Mouse (Mus musculus) urinary bladder, postnatal 4 days (tissue): ENCODE results near the gene Tbx3.
A peak's percentile ranks its signal among the peaks of the same experiment; 100 is the strongest.

Experiments
- DNase-seq, 2 experiments: peaks; one replicate each; pipeline ENCODE4 v3.0.0; 2021 to 2022; ENCODE audit warnings: low spot score in 2 of 2

Gene Tbx3

DNA sequence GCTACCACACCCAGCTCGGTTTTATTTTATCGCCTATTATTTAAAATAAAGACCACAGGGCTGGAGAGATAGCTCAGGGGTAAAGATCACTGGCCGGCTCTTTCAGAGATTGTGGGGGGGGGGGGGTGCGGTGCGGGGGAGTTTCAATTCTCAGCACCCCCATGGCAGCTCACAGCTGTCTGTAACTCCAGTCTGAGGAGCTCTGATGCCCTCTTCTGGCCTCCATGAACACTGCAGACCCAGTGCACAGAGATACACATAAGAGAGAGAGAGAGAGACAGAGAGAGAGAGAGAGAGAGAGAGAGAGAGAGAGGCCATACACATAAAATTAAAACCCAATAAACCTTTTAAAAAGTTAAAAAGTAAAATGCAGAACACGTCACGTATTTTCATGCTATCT lies 34.4 kb downstream of the Tbx3 start:
- no peak for DNase-seq

DNA sequence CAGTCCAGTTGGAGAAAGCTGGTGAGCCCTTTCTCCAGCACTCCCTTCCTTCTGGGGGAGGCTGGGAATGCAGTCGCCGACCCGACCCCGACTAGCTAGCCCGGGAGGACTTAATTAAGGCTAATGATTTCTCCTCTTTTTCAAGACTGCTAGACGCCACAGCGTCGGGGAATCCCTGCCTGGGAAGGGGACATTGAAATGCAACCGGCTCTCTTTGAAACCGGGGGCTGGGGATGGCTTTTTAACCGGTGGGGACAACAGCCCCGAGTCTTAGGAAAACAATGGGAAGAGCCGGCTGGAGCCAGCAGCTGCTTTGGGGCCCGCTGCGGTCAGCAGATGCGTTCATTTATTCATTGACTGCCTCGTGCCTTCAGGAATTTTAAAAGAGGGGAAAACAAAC lies 36.0 kb downstream of the Tbx3 start:
- DNase-seq, result no peak

DNA sequence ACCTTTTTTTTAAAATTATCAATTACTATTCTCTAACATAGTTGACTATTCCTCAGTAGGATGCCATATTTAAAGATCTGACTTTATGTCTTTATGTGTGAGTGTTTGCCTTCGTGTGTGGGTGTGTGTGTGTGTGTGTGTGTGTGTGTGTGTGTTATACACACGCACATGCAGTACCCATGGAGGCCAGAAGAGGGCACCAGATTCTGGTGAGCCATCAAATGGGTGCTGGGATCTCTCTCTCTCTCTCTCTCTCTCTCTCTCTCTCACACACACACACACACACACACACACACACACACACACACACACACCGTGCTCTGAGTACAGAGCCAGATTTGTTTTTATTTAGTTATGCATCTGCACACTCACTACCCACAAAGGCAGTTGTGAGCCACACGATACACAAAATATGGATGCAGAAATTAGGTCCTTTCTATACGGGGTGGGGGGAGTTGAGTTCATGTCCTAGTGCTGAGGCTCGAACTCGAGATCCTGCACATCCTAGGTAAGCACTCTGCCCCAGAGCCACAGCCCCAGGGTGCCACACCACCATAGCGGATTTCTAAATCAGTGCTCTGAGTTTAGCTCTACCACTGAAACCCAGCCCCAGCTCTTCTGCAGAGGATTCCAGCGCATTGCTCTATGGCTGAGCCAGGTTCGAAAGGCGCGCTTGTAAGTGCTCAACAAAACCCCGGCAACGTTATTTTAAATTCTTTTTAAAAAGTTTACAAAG lies 38.5 kb downstream of the Tbx3 start:
- no peak for DNase-seq

DNA sequence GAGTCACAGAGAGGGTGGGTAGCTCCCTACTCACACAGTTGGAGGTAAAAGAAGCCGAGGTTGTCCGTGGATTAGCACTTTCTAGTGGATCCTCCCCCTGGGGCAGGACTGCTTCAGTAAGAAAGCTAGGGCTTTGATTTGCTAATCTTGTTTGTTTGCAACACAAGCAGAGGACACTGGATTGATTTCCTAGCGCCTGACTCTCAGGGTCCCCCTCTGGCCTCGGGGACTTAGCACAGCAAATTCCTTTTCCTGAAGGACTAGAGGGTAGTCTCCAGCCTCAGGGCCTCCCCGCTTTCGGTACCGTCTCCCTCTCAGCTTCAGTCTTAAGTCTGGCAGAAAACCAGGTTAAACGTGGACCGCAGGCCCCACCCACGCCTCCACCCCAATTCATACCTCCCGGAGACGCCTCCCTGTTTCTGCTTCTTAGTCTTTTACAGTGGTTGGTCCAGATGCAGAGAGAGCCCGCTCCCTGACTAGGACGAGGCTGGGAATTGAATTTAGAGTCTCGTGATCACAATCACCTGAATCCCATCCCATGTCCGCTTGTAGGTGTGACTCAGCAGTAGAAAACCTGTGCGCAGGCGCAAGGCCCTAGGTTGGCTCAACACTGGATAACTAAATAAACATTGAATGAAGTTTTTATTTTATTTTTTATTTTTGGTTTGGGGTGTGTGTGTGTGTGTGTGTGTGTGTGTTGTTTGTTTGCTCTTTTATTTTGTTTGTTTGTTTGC lies 39.5 kb downstream of the Tbx3 start:
- DNase-seq, result no peak

DNA sequence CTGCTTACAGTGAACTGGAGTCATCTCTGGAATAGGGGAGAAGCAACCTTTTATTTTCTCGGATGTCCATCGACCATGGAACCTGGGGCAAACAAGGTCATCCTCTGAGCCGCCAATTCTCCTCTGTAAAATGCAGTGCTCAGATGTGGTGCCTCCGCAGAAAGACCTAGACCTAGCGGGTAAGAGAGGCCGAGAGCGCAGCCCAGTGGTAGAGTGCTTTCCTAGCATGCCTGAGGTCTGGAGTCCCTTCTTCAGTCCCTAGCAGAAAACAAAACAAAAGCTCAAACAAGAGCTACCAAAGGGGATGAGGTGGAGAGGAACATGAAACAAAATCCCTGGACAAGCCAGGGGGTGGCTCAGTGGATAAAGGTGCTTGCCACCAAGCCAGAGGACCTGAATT lies 40.3 kb downstream of the Tbx3 start:
- DNase-seq, result no peak

DNA sequence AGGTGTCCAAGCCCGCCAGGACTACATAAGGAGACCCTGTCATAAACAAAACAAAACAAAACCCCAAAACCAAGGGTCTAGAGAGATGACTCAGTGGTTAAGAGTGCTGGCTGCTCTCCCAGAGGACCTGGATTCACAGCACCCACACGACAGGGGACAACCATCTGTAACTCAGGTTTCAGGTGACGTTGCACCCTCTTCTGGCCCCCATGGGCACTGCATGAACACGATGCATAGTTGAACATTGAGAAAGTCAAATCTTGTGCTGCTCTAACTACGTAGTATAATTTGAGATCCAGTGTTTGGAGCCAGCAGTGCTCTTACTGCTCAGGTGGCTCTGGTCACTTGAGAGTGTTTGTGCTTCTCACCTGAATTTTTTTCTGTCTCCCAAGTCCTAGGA lies 41.2 kb downstream of the Tbx3 start:
- DNase-seq, result no peak

DNA sequence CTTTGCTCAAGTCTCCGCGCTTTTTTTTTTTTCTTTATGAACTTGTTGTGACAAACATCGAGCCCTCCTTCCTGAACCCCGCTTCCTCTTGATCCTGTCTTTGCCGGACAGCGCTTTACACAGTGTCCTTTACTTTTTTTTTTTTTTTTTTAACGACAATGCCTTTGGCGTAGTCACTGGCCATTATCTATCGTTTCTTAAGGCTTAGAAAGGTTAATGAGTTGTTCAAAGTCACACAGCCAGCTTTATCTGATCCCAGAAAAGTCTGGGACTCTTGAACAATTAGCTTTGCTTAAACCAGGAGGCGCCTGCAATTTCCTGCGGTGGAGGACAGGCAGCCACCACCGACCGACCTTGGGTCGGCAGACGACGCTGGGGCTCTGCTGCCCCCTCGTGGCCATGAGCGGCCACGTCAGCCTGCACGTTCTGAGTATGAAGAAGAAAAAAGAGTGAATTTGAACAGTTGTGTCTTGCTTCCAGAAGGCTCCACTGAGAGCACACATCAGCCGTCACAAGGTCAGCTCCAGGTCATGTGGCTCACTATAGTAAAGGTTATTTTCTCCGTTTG lies 42.3 kb downstream of the Tbx3 start:
- peak; percentile 73 to 85 for DNase-seq

DNA sequence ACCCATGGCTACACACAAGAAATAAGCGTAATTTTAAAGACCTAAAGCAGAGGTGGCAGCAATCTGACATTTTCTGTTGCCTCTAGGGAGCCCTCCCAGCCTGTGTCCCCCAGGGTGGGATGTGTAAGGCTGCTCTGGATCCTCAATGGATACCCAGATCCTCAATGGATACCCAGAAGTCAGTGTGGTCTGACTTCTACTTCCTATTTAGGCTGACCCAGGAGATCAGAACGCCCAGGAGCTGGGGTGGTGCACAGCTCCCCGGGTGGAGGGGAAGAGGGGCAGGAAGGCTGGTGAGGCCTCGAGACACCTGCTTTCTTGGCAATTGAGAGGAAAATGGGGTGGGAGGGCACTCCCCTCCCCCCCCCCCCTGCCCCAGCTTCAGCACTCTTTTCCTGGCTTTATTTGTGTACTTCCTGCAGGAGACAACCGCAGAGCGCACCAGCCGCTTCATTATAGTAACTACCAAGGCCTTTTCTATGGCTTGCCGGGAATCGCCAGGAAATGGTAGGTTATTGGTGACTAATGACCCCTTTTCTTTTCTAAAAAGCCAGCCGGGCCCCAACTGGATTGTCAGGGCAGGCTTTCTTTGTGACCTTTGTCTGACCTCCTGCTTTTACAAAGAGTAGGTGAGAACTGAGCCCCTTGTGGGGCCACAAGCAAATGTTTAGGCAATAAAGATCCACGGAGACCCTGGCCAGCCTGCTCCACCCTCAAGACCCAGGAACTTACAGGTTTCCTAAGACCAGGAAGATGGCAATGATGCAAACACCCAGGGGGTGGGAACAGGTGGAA lies 50.2 kb downstream of the Tbx3 start:
- DNase-seq, result no peak

DNA sequence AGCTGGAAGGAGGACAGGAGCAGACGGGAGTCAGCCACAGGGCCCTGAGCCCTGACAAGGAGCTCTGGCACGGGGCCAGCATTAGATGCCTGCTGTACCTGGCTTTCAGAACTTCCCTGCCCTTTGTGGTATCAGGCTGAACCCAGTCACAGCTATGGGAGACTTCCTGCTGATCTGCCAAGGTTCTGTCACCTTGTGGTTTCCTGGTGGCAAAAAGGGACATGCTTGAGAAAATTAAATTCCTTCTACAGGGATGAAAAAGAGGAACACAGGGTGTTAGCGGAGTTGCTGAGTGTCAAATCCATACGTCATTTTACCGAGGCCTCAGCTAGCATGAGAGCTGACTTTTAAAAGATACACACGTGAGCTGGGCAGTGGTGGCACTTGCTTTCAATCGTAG lies 62.5 kb downstream of the Tbx3 start:
- DNase-seq, result no peak
